In genomic region chr5:113547949-113548700, GRCm38 (mm10) we compare ENCODE assay signal across 9 mouse cellular contexts. TPM values are rescaled to one million over a fixed set of nuclear protein-coding genes. Genes with fewer than 3 reads are reported as not detected.
DNase-seq lines count a peak whose midpoint lies in the region; ATAC-seq and TF ChIP-seq lines count a peak whose summit lies in the region.
"Had no signal": no experiment of that assay in that cellular context is flagged by ENCODE, and none has a peak within 500 bp of the region (broad histone marks: within the 10 kb centered on the region; RNA-seq: fewer than 3 reads in every experiment).

No protein-coding gene starts in this region.

- peaks cover 36% of the 10 kb centered on the region for H3K4me1 ChIP-seq in forebrain, embryonic 10.5 days
- peaks cover 16% of the 10 kb centered on the region for H3K4me1 ChIP-seq in forebrain, embryonic 16.5 days (replicated peaks; ENCODE audit: control insufficient read depth, insufficient read depth, low read length)
- peaks cover 5% of the 10 kb centered on the region; the same call in 1 of the 2 replicates for H3K4me1 ChIP-seq in limb, embryonic 14.5 days (ENCODE audit: control insufficient read depth, insufficient read depth, low read length)

- no peak for TF ChIP-seq POLR2A in limb, embryonic 14.5 days (IDR thresholded peaks at IDR 0.05; ENCODE audit: borderline replicate concordance, extremely low read depth, insufficient read depth, insufficient read length)

- ATAC-seq in forebrain, embryonic 16.5 days: no peak
- peak; percentile 43 for ATAC-seq in inflammation-experienced regulatory T-cells, adult 6 months
- no peak for ATAC-seq in limb, embryonic 14.5 days (ENCODE audit: low FRiP score, low read depth)

- 63% methylated on average over 14 of the region's 14 CpGs for WGBS in forebrain, embryonic 10.5 days
- WGBS in forebrain, embryonic 16.5 days: 50% methylated on average over 14 of the region's 14 CpGs
- WGBS in limb, embryonic 14.5 days: 60% methylated on average over 14 of the region's 14 CpGs

- no peak overlapping the region for H3K9ac ChIP-seq in forebrain, embryonic 16.5 days (replicated peaks; ENCODE audit: low read depth, low read length)
- H3K9ac ChIP-seq in limb, embryonic 14.5 days (ENCODE audit: low read depth, low read length, severe bottlenecking): no peak overlapping the region
- H3K9ac ChIP-seq: heart, embryonic 15.5 days had no signal

- H3K36me3 ChIP-seq in forebrain, embryonic 10.5 days (replicated peaks): no peaks in the 10 kb centered on the region
- H3K36me3 ChIP-seq in forebrain, embryonic 16.5 days (ENCODE audit: control insufficient read depth, insufficient read depth): no peaks in the 10 kb centered on the region
- no peaks in the 10 kb centered on the region for H3K36me3 ChIP-seq in limb, embryonic 14.5 days (ENCODE audit: control insufficient read depth, insufficient read depth, low read length)
- H3K36me3 ChIP-seq: heart, embryonic 15.5 days had no signal

- H3K4me3 ChIP-seq in forebrain, embryonic 10.5 days: no peak overlapping the region
- H3K4me3 ChIP-seq in forebrain, embryonic 16.5 days (replicated peaks; ENCODE audit: low read length): no peak overlapping the region
- no peak overlapping the region for H3K4me3 ChIP-seq in limb, embryonic 14.5 days (replicated peaks; ENCODE audit: low read length)
- H3K4me3 ChIP-seq: heart, embryonic 15.5 days had no signal

- peak; percentile 32 for DNase-seq in forebrain, embryonic 10.5 days (ENCODE audit: extremely low spot score, low spot score)
- peak; percentile 27 for DNase-seq in urinary bladder, postnatal 25 days (ENCODE audit: low spot score)
- no peak for DNase-seq in urinary bladder, postnatal 10 days (ENCODE audit: low spot score)
- DNase-seq in embryo, embryonic 9.5 days (ENCODE audit: extremely low spot score): peak; percentile 28
- DNase-seq in limb, embryonic 14.5 days (ENCODE audit: low spot score): peak; percentile 40
- peak; percentile 39 for DNase-seq in retina, postnatal 7 days (ENCODE audit: low read depth, low spot score)

- H3K27me3 ChIP-seq in forebrain, embryonic 10.5 days (ENCODE audit: poor library complexity, severe bottlenecking): peaks cover 38% of the 10 kb centered on the region
- H3K27me3 ChIP-seq in forebrain, embryonic 16.5 days (replicated peaks; ENCODE audit: control insufficient read depth, insufficient read depth, low read length): peaks cover 3% of the 10 kb centered on the region
- peaks cover 12% of the 10 kb centered on the region; the same call in 1 of the 2 replicates for H3K27me3 ChIP-seq in limb, embryonic 14.5 days (ENCODE audit: control insufficient read depth, insufficient read depth, low read length)

- no peaks in the 10 kb centered on the region for H3K9me3 ChIP-seq in forebrain, embryonic 10.5 days
- H3K9me3 ChIP-seq in forebrain, embryonic 16.5 days (ENCODE audit: control insufficient read depth, low read length): no peaks in the 10 kb centered on the region
- H3K9me3 ChIP-seq in limb, embryonic 14.5 days (ENCODE audit: control insufficient read depth, low read length): no peaks in the 10 kb centered on the region
- H3K9me3 ChIP-seq: heart, embryonic 15.5 days had no signal

- no peak overlapping the region for H3K4me2 ChIP-seq in forebrain, embryonic 16.5 days (ENCODE audit: low read length)
- H3K4me2 ChIP-seq in limb, embryonic 14.5 days (replicated peaks; ENCODE audit: low read depth, low read length, severe bottlenecking): no peak overlapping the region
- H3K4me2 ChIP-seq: heart, embryonic 15.5 days had no signal

- H3K27ac ChIP-seq in forebrain, embryonic 10.5 days: no peak overlapping the region
- no peak overlapping the region for H3K27ac ChIP-seq in forebrain, embryonic 16.5 days (ENCODE audit: low read length)
- no peak overlapping the region for H3K27ac ChIP-seq in limb, embryonic 14.5 days (replicated peaks; ENCODE audit: low read depth, low read length)
- H3K27ac ChIP-seq: heart, embryonic 15.5 days had no signal

RNA-seq across cellular contexts. Expression of gene Wscd2, which starts 58.0 kb away (rescaled TPM):
- 3.9 and 4.5 TPM in 2 replicates for polyA plus RNA-seq in forebrain, embryonic 10.5 days (2016; fragmentation: Nextera tagmentation; extraction: Ambion mirVana)
- polyA plus RNA-seq in forebrain, embryonic 16.5 days (2015; fragmentation: Nextera tagmentation; extraction: Ambion mirVana): 6.6 and 11.3 TPM in 2 replicates
- polyA plus RNA-seq in inflammation-experienced regulatory T-cells, adult 6 months (2017; shearing (Covaris generic)): 1 to 10 TPM; 1.7 to 2.5 (median 1.9) TPM
- polyA plus RNA-seq in limb, embryonic 14.5 days (2012; rRNA removed): 12.5 and 15.4 TPM in 2 replicates
- 8.4 and 8.9 TPM in 2 replicates for polyA plus RNA-seq in limb, embryonic 14.5 days (2014; fragmentation: Nextera tagmentation; extraction: Ambion mirVana)
